Mouse (Mus musculus): ENCODE results near the gene Grid1.
A peak's percentile ranks its signal among the peaks of the same experiment; 100 is the strongest.

The Grid1 gene

GRCm38 (mm10) chr14:35112327-35113275, 292.7 kb downstream of the Grid1 start:
- no peak for DNase-seq (ENCODE audit: low spot score in 2 of 2)

GRCm38 (mm10) chr14:35113276-35113645, 293.4 kb downstream of the Grid1 start:
- DNase-seq (ENCODE audit: low spot score in 2 of 2) = no peak

GRCm38 (mm10) chr14:35115913-35116312, 296.0 kb downstream of the Grid1 start:
- DNase-seq (ENCODE audit: low spot score in 2 of 2) = no peak

GRCm38 (mm10) chr14:35120089-35120488, 300.2 kb downstream of the Grid1 start:
- no peak for DNase-seq (ENCODE audit: low spot score in 2 of 2)

- no peak for DNase-seq (ENCODE audit: low spot score in 2 of 2)
Observed at GRCm38 (mm10) chr14:35120905-35121304, 301.0 kb downstream of the Grid1 start.

- DNase-seq (ENCODE audit: low spot score in 2 of 2) = peak in 1 of 2 experiments; percentile 61
Observed at GRCm38 (mm10) chr14:35122111-35122510, 302.2 kb downstream of the Grid1 start.

- no peak for DNase-seq (ENCODE audit: low spot score in 2 of 2)
Observed at GRCm38 (mm10) chr14:35123260-35123875, 303.5 kb downstream of the Grid1 start.

GRCm38 (mm10) chr14:35127616-35128015, 307.7 kb downstream of the Grid1 start:
- no peak for DNase-seq (ENCODE audit: low spot score in 2 of 2)

GRCm38 (mm10) chr14:35135056-35135455, 315.1 kb downstream of the Grid1 start:
- DNase-seq (ENCODE audit: low spot score in 2 of 2) = peak in 1 of 2 experiments; percentile 20

GRCm38 (mm10) chr14:35138069-35138468, 318.2 kb downstream of the Grid1 start:
- DNase-seq (ENCODE audit: low spot score in 2 of 2) = no peak

- DNase-seq (ENCODE audit: low spot score in 2 of 2) = no peak
Observed at GRCm38 (mm10) chr14:35139824-35140223, 319.9 kb downstream of the Grid1 start.

- peak in 1 of 2 experiments; percentile 72 for DNase-seq (ENCODE audit: low spot score in 2 of 2)
Observed at GRCm38 (mm10) chr14:35152450-35152849, 332.5 kb downstream of the Grid1 start.

GRCm38 (mm10) chr14:35153701-35154277, 333.9 kb downstream of the Grid1 start:
- DNase-seq (ENCODE audit: low spot score in 2 of 2) = peak; percentile 44 to 62

GRCm38 (mm10) chr14:35154364-35154763, 334.5 kb downstream of the Grid1 start:
- DNase-seq (ENCODE audit: low spot score in 2 of 2) = no peak

- no peak for DNase-seq (ENCODE audit: low spot score in 2 of 2)
Observed at GRCm38 (mm10) chr14:35157069-35157655, 337.3 kb downstream of the Grid1 start.

GRCm38 (mm10) chr14:35159296-35159695, 339.4 kb downstream of the Grid1 start:
- DNase-seq (ENCODE audit: low spot score in 2 of 2) = no peak

- peak; percentile 35 to 44 for DNase-seq (ENCODE audit: low spot score in 2 of 2)
Observed at GRCm38 (mm10) chr14:35167451-35167850, 347.5 kb downstream of the Grid1 start.

- DNase-seq (ENCODE audit: low spot score in 2 of 2) = no peak
Observed at GRCm38 (mm10) chr14:35173861-35174260, 354.0 kb downstream of the Grid1 start.

- no peak for DNase-seq (ENCODE audit: low spot score in 2 of 2)
Observed at GRCm38 (mm10) chr14:35176021-35176420, 356.1 kb downstream of the Grid1 start.

- no peak for DNase-seq (ENCODE audit: low spot score in 2 of 2)
Observed at GRCm38 (mm10) chr14:35179076-35179475, 359.2 kb downstream of the Grid1 start.

GRCm38 (mm10) chr14:35185399-35185798, 365.5 kb downstream of the Grid1 start:
- DNase-seq (ENCODE audit: low spot score in 2 of 2) = no peak

- no peak for DNase-seq (ENCODE audit: low spot score in 2 of 2)
Observed at GRCm38 (mm10) chr14:35192256-35192655, 372.3 kb downstream of the Grid1 start.

Data from right cerebral cortex, postnatal 10 days (tissue).